Mouse (Mus musculus) embryonic facial prominence, embryonic 13.5 days (tissue): Measurements from ENCODE around the gene Pcsk7. TPM values are rescaled to one million over a fixed set of nuclear protein-coding genes. Genes with fewer than 3 reads are reported as not detected.

Source experiments
- ATAC-seq: fragments of 200-750 bp; cut with Nextera tagmentation; 2 replicates; pipeline ENCODE4 v1.8.0; 2017; ENCODE audit warnings: low read depth; ENCODE audit not compliant: insufficient number of reproducible peaks, insufficient read depth, low FRiP score, low TSS enrichment
- H3K27ac ChIP-seq: fragments of 300-500 bp; sonication (generic); 2 replicates; pipeline ENCODE4 v1.5.1; 2015; ENCODE audit warnings: moderate library complexity, mild to moderate bottlenecking, inconsistent platforms
- H3K27me3 ChIP-seq: fragments of 300-500 bp; sonication (generic); 2 replicates; pipeline ENCODE4 v1.6.1; 2015; ENCODE audit warnings: mild to moderate bottlenecking, inconsistent platforms
- H3K36me3 ChIP-seq: fragments of 300-500 bp; sonication (generic); 2 replicates; pipeline ENCODE4 v1.6.1; 2015; ENCODE audit warnings: mild to moderate bottlenecking, inconsistent platforms
- H3K4me1 ChIP-seq: fragments of 300-500 bp; sonication (generic); 2 replicates; pipeline ENCODE4 v1.6.1; 2015; ENCODE audit warnings: inconsistent platforms
- H3K4me2 ChIP-seq: fragments of 300-500 bp; sonication (generic); 2 replicates; pipeline ENCODE4 v1.6.1; 2015; ENCODE audit warnings: moderate library complexity, mild to moderate bottlenecking, inconsistent platforms
- H3K4me3 ChIP-seq: fragments of 300-500 bp; sonication (generic); 2 replicates; pipeline ENCODE4 v1.5.1; 2015; ENCODE audit warnings: mild to moderate bottlenecking, inconsistent platforms
- H3K9ac ChIP-seq: fragments of 300-500 bp; sonication (generic); 2 replicates; pipeline ENCODE4 v1.6.1; 2015; ENCODE audit warnings: mild to moderate bottlenecking, inconsistent platforms
- H3K9me3 ChIP-seq: fragments of 300-500 bp; sonication (generic); 2 replicates; pipeline ENCODE4 v1.6.1; 2016; ENCODE audit warnings: inconsistent platforms
- WGBS: fragments of 180-500 bp; shearing (Covaris S2); methylation state at CpG from one replicate; pipeline ENCODE4 v1.1.7; 2015; ENCODE audit warnings: mixed read lengths; 5-methylcytosine and 5-hydroxymethylcytosine counted together
- polyA plus RNA-seq: library from polyadenylated mRNA; unstranded; fragments of >200 nt; fragmentation: Nextera tagmentation; extraction: Ambion mirVana; gene quantifications from 2 replicates; pipeline ENCODE4 v1.2.1, GENCODE M21; 2015

The Pcsk7 gene
- polyA plus RNA-seq, 1 experiment from 2014 or later: 22.6 TPM

DNA sequence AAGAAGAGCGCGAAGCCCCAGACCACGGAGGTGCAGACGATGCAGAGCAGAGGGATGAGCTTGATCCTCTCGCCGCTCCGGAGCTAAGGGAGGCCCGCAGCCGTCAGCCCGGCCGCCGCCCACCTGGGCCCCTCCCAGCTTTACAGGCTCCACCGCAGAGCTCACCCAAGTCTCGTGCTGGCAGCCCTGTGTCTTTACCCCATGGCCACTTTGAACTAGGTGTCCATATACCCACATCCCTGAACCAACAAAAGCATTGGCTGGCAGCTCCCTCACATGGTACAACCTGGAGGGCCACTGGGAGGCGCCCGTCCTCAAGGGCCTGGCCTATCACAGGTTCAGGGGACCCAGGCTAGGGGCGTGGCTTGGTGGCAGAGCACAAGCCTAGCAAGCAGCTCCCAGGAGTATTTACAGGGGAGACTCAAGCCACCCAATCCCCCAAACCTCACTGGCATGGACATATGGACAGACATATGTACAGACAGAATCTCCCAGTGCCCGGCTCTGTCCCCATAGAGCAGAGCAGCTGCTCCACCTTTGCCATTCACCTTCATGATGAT lies 35.1 kb downstream of the Pcsk7 start:
- H3K4me2 ChIP-seq: no peak overlapping the region
- H3K4me3 ChIP-seq: no peak overlapping the region
- H3K27ac ChIP-seq: no peak overlapping the region
- H3K27me3 ChIP-seq: no peaks in the 10 kb centered on the region
- 66% methylated on average over 18 of the region's 18 CpGs for WGBS
- no peak for ATAC-seq
- H3K9me3 ChIP-seq: no peaks in the 10 kb centered on the region
- H3K9ac ChIP-seq: no peak overlapping the region
- H3K36me3 ChIP-seq: peaks cover 85% of the 10 kb centered on the region
- H3K4me1 ChIP-seq: peaks cover under 1% of the 10 kb centered on the region

- Histone ChIP-seq H3K9me3 (no peaks in the 10 kb centered on the region), H3K9ac (no peak overlapping the region), H3K4me3 (no peak overlapping the region), H3K4me2 (no peak overlapping the region), H3K4me1 (no peaks in the 10 kb centered on the region), H3K27me3 (no peaks in the 10 kb centered on the region), H3K36me3 (peaks cover 95% of the 10 kb centered on the region), H3K27ac (no peak overlapping the region)
- 94% methylated on average over 16 of the region's 16 CpGs for WGBS
- no peak for ATAC-seq
Measured at GRCm38 (mm10) chr9:45942464-45942863, 36.2 kb downstream of the Pcsk7 start.

GRCm38 (mm10) chr9:45942916-45943315 lies 36.6 kb downstream of the Pcsk7 start:
- no peaks in the 10 kb centered on the region for H3K4me1 ChIP-seq
- WGBS: 85% methylated on average over 8 of the region's 8 CpGs
- H3K4me2 ChIP-seq: no peak overlapping the region
- H3K4me3 ChIP-seq: no peak overlapping the region
- no peak overlapping the region for H3K27ac ChIP-seq
- H3K9me3 ChIP-seq: no peaks in the 10 kb centered on the region
- no peak for ATAC-seq
- no peak overlapping the region for H3K9ac ChIP-seq
- no peaks in the 10 kb centered on the region for H3K27me3 ChIP-seq
- H3K36me3 ChIP-seq: peaks cover 95% of the 10 kb centered on the region

DNA sequence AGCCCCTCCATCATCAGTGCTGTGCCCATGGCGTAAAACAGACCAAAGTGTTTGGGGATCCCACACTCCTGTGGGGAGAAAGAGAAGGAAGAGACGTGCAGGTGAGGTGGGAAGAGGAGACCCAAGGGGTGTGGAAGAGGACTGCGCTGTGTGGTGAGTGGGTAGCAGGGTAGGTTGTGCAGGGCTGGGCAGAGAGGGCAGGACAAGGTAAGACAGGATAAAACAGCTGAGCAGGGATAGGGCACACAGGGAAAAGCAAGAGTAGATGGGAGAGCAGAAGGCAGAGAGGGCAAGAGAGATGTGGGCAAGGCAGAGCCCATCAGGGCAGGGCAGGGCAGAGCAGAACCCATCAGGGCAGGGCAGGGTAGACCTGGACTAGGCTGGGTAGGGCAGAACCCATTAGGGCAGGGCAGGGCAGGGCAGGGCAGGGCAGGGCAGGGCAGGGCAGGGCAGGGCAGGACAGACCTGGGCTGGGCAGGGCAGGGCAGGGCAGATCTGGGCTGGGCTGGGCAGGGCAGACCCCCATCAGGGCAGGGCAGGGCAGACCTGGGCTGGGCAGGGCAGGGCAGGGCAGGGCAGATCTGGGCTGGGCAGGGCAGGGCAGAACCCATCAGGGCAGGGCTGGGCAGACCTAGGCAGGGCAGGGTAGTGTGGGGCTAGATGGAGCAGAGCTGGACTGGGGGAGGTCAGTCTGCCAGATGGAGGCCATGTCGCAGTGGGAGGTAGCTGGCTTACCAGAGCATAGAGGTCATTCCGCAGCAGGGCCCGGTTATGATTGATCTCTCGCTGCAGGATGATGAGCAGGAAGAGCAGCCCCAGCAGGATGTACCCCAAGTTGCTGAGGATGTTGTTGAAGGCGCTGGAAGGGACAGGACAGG lies 37.6 kb downstream of the Pcsk7 start:
- Histone ChIP-seq H3K27ac (no peak overlapping the region), H3K27me3 (no peaks in the 10 kb centered on the region), H3K4me3 (no peak overlapping the region), H3K36me3 (peaks cover 95% of the 10 kb centered on the region), H3K4me2 (no peak overlapping the region), H3K9ac (no peak overlapping the region), H3K4me1 (no peaks in the 10 kb centered on the region), H3K9me3 (no peaks in the 10 kb centered on the region)
- ATAC-seq: no peak
- 86% methylated on average over 8 of the region's 8 CpGs for WGBS

DNA sequence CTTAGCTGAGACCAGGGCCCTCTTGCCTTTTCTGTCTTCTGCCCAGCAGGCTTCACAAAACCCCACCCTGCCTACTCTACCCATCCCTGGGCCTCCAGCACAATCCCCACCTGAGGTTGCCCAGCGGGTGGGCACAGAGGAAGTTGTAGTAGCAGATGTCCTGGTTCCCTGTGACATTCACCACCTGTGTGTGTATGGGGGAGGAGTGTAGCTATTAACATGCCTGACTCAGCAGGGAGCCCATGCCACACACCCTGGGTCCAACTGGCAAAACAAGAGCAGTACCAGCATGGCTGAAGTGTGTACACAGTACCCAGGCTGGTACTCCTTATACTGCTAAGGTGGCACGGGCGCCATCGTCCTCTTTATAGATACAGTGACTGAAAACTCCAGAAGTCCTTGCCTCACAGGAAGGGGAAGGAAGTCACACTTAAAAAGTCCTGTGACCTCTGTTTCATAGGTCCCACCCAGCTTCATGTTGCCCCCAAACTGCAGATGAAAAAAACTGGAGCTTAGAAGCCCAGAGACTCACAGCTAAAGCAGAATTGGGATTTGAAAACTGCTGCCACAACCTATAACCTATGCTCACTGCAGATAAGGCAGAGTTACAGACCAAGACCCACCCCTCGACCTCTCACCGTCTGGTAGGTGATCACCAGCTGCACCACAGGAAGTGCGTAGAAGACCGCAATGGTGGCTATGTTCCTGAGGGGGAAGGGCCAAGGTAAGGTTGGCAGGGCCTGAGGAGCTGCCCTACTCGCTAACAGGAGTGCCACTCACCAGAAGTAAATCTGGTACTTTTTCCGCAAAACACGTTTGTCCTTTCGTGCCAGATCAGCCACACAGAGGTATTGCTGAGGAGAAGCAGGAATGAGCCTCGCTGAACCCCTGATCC lies 38.5 kb downstream of the Pcsk7 start:
- Histone ChIP-seq H3K4me2 (no peak overlapping the region), H3K27me3 (no peaks in the 10 kb centered on the region), H3K9me3 (no peaks in the 10 kb centered on the region), H3K27ac (no peak overlapping the region), H3K4me1 (no peaks in the 10 kb centered on the region), H3K4me3 (no peak overlapping the region), H3K9ac (no peak overlapping the region), H3K36me3 (peaks cover 95% of the 10 kb centered on the region)
- WGBS: 83% methylated on average over 13 of the region's 13 CpGs
- no peak for ATAC-seq

DNA sequence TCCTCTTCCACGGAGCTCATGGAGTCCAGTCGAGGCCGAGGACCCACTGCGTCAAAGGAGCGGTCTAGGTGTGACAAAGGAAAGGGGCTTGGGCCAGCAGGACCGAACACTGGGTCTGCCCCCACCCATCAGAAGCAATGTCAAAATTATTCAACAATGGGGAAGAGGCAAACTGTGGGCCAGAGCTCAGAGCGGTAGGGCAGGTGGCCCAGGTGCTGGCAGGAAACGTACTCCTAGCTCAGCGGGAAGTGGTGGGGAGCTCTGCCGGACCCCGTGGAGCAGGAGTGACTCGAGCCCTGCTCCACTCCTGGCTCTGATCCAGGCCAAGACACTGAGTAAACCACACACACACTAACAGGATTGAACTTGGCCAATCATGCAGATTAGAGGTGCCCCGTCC lies 39.4 kb downstream of the Pcsk7 start:
- peaks cover 100% of the 10 kb centered on the region for H3K36me3 ChIP-seq
- H3K4me2 ChIP-seq: no peak overlapping the region
- H3K4me1 ChIP-seq: no peaks in the 10 kb centered on the region
- H3K9me3 ChIP-seq: no peaks in the 10 kb centered on the region
- H3K27ac ChIP-seq: no peak overlapping the region
- no peaks in the 10 kb centered on the region for H3K27me3 ChIP-seq
- WGBS: 84% methylated on average over 13 of the region's 13 CpGs
- no peak for ATAC-seq
- H3K4me3 ChIP-seq: no peak overlapping the region
- H3K9ac ChIP-seq: no peak overlapping the region

- no peaks in the 10 kb centered on the region for H3K4me1 ChIP-seq
- no peak overlapping the region for H3K9ac ChIP-seq
- H3K4me3 ChIP-seq: no peak overlapping the region
- H3K27ac ChIP-seq: no peak overlapping the region
- H3K9me3 ChIP-seq: no peaks in the 10 kb centered on the region
- H3K27me3 ChIP-seq: no peaks in the 10 kb centered on the region
- H3K4me2 ChIP-seq: no peak overlapping the region
- H3K36me3 ChIP-seq: peaks cover 98% of the 10 kb centered on the region
- 90% methylated on average over 16 of the region's 16 CpGs for WGBS
- ATAC-seq: no peak
Measured at GRCm38 (mm10) chr9:45946182-45946871, 40.0 kb downstream of the Pcsk7 start.

- no peak overlapping the region for H3K9ac ChIP-seq
- no peak overlapping the region for H3K4me3 ChIP-seq
- H3K4me2 ChIP-seq: no peak overlapping the region
- no peak for ATAC-seq
- no peaks in the 10 kb centered on the region for H3K4me1 ChIP-seq
- 84% methylated on average over 10 of the region's 10 CpGs for WGBS
- no peaks in the 10 kb centered on the region for H3K9me3 ChIP-seq
- H3K27ac ChIP-seq: no peak overlapping the region
- no peaks in the 10 kb centered on the region for H3K27me3 ChIP-seq
- H3K36me3 ChIP-seq: peaks cover 98% of the 10 kb centered on the region
Measured at GRCm38 (mm10) chr9:45946872-45947183, 40.5 kb downstream of the Pcsk7 start.

- no peak overlapping the region for H3K4me2 ChIP-seq
- H3K27ac ChIP-seq: no peak overlapping the region
- H3K36me3 ChIP-seq: peaks cover 52% of the 10 kb centered on the region
- H3K4me3 ChIP-seq: no peak overlapping the region
- WGBS: 95% methylated on average over 4 of the region's 4 CpGs
- peaks cover 27% of the 10 kb centered on the region for H3K4me1 ChIP-seq
- H3K9ac ChIP-seq: no peak overlapping the region
- H3K9me3 ChIP-seq: no peaks in the 10 kb centered on the region
- ATAC-seq: no peak
- H3K27me3 ChIP-seq: no peaks in the 10 kb centered on the region
Measured at GRCm38 (mm10) chr9:45952057-45952456, 45.8 kb downstream of the Pcsk7 start.

GRCm38 (mm10) chr9:45952890-45953289 lies 46.6 kb downstream of the Pcsk7 start:
- H3K27ac ChIP-seq: no peak overlapping the region
- ATAC-seq: no peak
- peak overlapping the region; percentile 92 for H3K4me2 ChIP-seq
- peak overlapping the region; percentile 87 for H3K4me3 ChIP-seq
- H3K36me3 ChIP-seq: peaks cover 43% of the 10 kb centered on the region
- peak overlapping the region; percentile 92 for H3K9ac ChIP-seq
- no peaks in the 10 kb centered on the region for H3K27me3 ChIP-seq
- 75% methylated on average over 7 of the region's 7 CpGs for WGBS
- no peaks in the 10 kb centered on the region for H3K9me3 ChIP-seq
- H3K4me1 ChIP-seq: peaks cover 27% of the 10 kb centered on the region

DNA sequence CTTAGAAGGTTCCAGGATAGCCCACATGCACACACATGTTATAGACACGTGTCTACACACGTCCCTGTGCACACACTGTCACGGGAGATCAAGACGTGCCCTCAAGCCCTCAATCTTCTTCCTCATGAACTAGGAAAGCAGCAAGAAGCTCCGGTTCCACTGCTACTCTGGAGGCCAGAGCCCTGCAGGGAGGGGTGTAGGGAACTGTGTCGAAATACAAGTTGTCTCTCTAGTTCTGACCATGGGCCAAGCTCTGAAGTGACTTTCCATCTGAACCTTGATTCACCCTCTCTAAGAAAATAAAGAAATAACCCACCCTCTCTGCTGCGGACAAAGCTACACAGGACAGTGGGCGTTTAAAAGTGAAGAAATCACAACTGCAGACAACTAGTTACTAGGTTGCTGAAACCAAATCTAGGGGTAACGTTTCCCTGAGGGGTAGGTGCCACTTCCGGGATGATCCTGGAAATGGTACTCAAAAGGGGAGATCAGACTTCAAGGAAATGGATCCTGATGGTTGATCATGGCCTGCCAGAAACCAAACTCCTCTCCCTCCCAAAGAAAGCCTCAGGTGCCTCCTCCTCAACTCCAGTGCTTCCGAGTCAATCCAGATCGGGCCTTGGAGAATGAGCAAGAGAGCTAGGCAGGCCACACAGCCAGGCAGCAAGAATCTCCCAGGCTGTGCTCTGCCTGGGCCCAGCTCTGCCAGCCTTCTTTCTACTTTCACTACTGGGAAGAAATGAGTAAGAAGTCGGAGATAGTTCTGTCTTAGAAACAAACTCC lies 47.4 kb downstream of the Pcsk7 start:
- ATAC-seq: no peak

More for the DNA sequence above, 47.4 kb downstream of the Pcsk7 start:
- no peaks in the 10 kb centered on the region for H3K27me3 ChIP-seq
- peaks cover 27% of the 10 kb centered on the region for H3K4me1 ChIP-seq
- WGBS: 44% methylated on average over 13 of the region's 13 CpGs
- no peaks in the 10 kb centered on the region for H3K9me3 ChIP-seq
- peak overlapping the region; percentile 92 for H3K9ac ChIP-seq
- H3K36me3 ChIP-seq: peaks cover 35% of the 10 kb centered on the region
- H3K27ac ChIP-seq: peak overlapping the region; percentile 91
- H3K4me3 ChIP-seq: peak overlapping the region; percentile 87
- H3K4me2 ChIP-seq: peak overlapping the region; percentile 92
